Mouse (Mus musculus) C2C12 (cell line): ENCODE results near the gene Ston2.

Experiments
- CEBPB ChIP-seq: IDR thresholded peaks from one replicate; pipeline ENCODE4 v1.6.1; 2011; ENCODE audit warnings: low read depth, mild to moderate bottlenecking, control low read depth, moderate library complexity
- CTCF ChIP-seq: IDR thresholded peaks from one replicate; pipeline ENCODE4 v1.5.1; 2011; ENCODE audit not compliant: control insufficient read depth, insufficient read depth, insufficient read length
- FOSL1 ChIP-seq: IDR thresholded peaks from one replicate; pipeline ENCODE4 v1.8.0; 2011; ENCODE audit warnings: mild to moderate bottlenecking, low read length; ENCODE audit not compliant: poor library complexity, insufficient read depth, severe bottlenecking
- MAX ChIP-seq: IDR thresholded peaks from one replicate; pipeline ENCODE4 v1.6.1; 2011; ENCODE audit warnings: mild to moderate bottlenecking, control low read depth
- MYOD1 ChIP-seq: IDR thresholded peaks from one replicate; pipeline ENCODE4 v1.6.1; 2011; ENCODE audit warnings: low read depth; ENCODE audit not compliant: control insufficient read depth, insufficient read length
- MYOG ChIP-seq: IDR thresholded peaks from one replicate; pipeline ENCODE4 v1.6.1; 2011; ENCODE audit not compliant: control insufficient read depth, insufficient read length; ENCODE audit errors: extremely low read depth
- USF1 ChIP-seq: IDR thresholded peaks from one replicate; pipeline ENCODE4 v1.6.1; 2011; ENCODE audit warnings: low read depth, mild to moderate bottlenecking, control low read depth, moderate library complexity

- TF ChIP-seq CTCF (no peak), MAX (no peak), FOSL1 (no peak), CEBPB (no peak), MYOD1 (no peak), MYOG (no peak), USF1 (no peak)
Observed at GRCm38 (mm10) chr12:91742916-91743315, 45.3 kb downstream of the Ston2 start.
